Mouse (Mus musculus): ENCODE measurements at regions not wholly inside any gene's neighbourhood (a gene's known extent, or its start where the extent isn't known, plus 50 kb on each side); places are given as distances from the start of the nearest gene placed in this dataset.

DNA sequence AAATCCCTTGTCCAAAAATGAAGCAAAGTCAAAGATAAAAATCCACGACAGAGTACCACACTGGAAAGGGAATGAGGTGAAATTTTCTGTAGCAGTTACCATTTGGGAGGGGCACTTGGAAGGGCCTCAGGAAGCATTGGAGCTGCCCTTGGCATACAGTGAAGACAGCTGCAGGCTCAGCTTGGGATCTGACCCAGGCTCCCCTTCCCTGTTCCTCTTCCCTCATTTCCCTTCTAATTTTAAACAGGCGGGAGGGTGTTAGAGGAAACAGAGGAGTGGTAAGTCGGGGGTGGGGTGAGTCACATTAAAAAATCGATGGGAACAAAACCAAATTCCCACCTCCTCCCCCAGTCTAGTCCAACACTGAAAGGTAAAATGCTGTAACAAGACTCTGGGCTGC lies 193.6 kb downstream of the Gm19410 start:
- TF ChIP-seq GATA4 (IDR thresholded peaks at IDR 0.05; ENCODE audit: insufficient replicate concordance, low read length): no peak

DNA sequence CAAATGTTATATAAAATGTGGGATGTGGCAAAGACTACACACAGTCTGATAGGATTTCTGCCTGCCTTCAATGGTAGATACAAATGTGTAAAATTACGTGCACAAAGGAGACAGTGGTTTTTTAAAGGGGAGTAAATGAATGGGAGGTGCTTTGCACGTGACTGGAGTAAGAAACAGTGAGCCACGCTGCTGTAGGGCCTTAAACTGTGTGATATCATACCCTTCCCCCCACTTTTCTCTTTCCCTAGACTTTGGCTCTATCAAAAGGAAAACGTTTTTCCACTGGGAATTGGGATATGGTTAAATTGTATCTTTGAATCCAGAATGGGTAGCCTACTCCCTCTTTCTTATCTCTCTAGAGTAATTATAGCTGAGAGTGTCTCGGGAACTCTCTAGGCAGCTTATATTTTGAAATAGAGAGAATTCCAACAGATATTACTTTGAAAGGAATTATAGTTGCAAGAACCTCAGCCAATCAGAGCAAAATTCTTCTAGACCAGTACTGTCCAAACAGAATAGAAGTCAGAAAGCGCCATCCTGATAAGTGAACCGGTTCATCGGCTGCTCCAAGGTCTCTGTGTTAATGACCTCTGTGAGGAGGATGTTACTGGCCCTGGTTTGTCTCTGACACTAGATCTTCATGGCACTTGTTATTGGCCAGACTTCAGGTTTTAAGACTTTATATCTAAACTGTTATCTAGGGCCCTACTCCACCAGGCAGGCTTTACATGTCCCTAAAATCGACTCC lies 195.5 kb downstream of the Gm19410 start:
- TF ChIP-seq GATA4 (IDR thresholded peaks at IDR 0.05; ENCODE audit: insufficient replicate concordance, low read length): no peak

DNA sequence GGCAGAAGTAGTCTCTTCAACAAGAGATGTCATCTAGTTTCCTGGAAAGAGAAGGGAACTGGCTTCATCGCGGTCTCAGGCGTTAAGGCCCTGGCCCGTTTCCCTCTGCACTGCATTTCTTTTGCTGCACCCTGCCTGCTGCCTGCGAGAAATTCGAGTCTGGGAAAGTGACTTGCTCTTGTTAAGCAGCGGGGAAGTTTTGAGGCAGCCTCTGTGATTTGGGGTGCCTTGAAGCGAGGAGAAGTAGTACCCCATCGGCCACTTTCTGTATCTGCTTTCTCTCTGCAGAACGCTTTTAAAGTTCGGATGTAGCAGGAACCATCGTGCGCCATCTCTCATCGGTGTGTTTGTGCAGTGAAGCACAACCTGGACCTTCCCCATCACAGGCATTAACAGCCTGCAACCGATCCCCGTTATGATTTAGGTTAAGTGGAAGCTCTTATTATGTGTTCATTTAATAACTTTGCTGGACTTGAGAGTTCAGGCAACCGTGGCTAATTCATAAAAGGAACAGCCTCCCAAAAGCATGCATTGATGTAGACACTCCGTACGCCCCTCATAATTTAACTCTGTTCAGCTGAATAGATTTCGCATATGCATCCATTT lies 196.1 kb downstream of the Gm19410 start:
- TF ChIP-seq GATA4 (IDR thresholded peaks at IDR 0.05; ENCODE audit: insufficient replicate concordance, low read length): no peak

DNA sequence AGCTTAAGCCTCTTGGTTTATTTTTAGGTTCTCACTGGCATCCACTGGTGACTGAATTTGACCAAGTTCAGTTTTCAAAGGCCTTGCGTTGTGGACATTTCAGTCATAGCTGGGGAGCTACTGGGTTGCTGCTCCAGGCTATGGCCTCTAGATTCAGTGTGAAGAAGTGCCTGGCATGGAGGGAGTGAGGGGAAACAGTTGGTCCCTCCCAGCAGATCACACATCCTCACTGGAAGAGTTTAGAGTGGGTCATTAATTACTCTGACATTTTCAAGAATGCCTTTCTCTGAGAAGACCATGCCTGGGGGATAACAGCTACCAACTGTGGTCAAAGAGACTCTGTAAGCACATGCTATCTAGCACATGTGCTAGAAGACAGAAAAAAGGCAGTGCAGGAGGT lies 199.3 kb downstream of the Gm19410 start:
- no peak for TF ChIP-seq GATA4 (IDR thresholded peaks at IDR 0.05; ENCODE audit: insufficient replicate concordance, low read length)

DNA sequence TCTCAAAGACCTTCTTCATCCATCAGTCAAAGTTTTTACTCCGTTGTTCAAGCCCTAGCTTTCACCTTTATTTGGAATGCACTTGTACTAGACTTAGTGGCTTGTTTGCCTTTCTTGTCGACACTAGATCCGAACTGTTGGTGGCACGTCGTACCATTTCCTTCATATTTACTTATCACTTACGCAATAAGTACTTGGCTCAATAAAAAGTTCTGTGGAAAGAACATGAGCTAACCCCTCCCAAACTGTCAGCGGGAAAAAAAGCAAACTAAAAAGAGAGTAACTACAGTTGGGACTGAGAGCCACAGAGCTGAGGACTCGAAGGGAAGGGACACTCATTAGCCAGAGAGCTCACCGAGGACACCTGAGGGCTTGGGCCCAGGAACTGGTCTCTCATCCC lies 202.8 kb downstream of the Gm19410 start:
- TF ChIP-seq GATA4 (IDR thresholded peaks at IDR 0.05; ENCODE audit: insufficient replicate concordance, low read length): no peak

DNA sequence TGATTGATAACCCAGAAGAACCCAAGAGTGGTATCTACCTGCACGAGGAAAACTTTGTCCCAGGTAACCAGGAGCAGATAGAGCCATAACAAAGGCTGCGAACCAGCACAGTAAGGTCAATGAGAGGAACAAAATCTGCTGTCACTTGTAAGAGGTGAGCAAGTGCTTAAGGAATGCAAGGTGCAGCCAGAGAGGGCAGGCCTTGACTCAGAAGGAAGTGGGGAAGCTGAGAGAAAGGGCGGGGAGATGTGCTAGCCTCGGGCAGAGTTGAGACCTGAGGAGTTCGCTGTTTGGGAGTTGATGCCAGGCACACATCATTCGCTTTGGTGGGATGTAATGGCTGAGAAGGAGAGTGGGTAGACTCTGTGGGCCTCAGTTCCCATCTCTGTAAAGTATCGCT lies 205.5 kb downstream of the Gm19410 start:
- no peak for TF ChIP-seq GATA4 (IDR thresholded peaks at IDR 0.05; ENCODE audit: insufficient replicate concordance, low read length)

DNA sequence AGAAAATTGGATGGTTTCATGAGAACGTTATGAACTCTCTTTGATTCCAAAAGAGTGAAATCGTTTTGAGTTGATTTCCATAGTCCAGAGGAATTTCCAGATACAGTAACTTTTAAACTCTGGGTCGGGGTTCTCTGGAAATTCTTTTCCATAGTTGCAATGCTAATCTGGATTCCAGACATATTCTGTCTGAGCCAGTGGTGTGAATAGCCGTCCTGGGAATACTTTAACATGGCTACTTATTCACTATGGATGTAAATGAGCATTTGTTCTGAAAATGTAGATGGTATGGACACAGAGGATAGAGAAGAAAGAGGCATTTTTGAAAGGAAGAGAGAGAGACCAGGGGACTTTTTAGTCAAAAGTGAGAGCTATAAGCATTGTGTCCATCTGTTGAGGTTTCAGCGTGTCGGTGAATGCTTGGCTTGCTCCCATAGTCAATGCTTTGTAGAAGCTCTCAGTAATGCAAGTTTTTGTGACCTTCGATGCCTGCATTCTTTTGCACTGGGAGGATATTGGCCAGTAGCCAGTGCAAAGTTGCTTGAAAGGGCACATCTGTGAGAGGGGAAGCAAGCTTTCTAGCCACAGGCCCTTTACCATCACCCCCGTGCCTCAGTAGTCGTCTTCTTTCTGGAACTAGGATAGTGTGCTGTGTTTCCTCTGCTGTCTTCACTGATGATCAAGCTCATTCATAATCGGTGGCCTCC lies 208.9 kb downstream of the Gm19410 start:
- no peak for TF ChIP-seq GATA4 (IDR thresholded peaks at IDR 0.05; ENCODE audit: insufficient replicate concordance, low read length)

DNA sequence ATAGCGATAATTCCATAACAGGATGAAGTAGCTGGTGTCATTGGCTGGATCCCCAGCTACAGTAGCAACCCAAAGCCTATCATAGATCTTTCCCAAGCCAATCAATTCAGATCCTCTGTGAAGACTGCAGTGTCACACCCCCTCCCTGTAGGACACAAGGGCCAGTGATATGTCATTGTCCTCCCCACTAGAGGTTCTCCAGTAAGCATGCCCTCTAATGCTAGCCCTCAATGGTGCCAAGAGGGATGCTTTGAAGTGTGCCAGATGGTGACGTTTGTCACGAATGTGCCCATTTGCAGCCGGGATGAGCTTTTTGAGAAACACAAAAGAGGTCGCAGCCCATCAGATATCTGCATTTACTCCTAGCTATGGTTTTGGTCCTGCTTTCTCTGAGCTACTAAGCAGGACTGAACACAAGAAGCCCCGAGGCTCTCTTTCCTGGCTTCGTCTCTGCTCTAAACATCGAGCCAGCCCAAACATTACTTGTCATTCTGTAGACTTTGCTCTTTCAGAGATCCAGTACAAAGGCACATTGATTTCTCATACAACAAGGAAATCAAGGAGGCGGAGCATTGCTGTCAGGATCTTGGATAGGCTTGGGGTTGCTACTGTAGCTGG lies 214.2 kb downstream of the Gm19410 start:
- no peak for TF ChIP-seq GATA4 (IDR thresholded peaks at IDR 0.05; ENCODE audit: insufficient replicate concordance, low read length)

DNA sequence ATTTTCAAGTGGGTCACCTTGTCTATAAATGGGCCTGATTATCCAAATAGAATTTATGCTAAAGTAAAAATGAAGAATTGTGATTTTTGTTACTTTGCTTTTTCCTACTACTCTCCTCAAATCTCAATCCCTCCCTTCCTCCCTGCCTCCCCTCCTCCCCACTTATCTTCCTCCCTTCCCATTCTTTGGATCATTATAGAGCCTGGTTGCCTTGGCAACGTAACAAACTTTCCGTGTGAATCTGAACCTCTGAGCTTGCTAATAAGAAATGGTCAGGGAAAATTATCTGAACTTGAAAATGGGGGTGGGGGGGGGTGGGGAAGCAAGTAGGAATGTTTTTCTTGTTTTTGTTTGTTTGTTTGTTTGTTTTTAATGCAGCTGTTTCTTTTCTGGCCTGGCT lies 217.5 kb downstream of the Gm19410 start:
- no peak for TF ChIP-seq GATA4 (IDR thresholded peaks at IDR 0.05; ENCODE audit: insufficient replicate concordance, low read length)

DNA sequence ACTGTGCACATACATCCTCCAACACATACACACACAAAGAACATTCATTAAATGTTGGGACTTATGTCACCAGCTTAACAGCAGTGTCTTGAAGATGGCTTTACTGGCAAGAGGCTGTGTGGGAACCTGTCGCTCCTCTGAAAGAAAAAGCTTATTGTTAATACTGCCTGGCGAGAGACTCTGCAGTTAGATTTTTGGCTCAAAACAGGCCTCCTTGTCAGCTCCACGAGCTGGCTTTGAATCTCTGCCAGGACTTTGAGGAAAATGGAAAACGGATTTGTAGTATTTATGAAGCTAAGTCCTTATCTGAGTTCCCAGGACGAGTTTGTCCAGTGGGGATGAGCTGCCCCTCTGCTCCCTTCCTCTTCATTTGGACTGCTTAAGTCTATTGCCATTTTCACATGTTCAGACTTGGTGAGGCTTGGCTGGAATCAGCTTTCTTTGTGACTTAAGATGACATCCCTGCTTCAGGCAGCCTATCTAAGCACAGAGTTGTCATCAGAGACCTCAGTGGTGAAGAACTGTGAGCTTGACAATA lies 219.6 kb downstream of the Gm19410 start:
- peak; percentile 33; the same call in 1 of the 2 replicates for TF ChIP-seq GATA4 (IDR thresholded peaks at IDR 0.05; ENCODE audit: insufficient replicate concordance, low read length)

DNA sequence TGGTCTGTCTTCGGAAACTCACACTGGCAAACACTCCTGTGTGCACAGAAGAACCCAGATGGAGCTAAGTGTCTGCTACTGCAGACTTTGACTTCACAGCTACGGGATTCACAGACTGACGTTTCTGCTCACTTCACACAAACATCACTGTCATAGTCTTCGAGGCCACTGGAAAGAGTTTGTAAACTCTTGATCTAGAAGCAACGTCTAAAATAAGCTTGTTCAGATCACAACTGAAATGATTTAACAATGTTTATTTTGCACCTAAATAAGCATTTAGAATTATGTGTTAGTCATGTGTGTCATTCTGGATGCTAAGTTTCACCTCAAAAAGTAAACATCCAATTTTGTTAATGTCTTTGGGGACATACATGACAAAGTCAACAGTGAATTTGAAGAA lies 221.7 kb downstream of the Gm19410 start:
- TF ChIP-seq GATA4 (IDR thresholded peaks at IDR 0.05; ENCODE audit: insufficient replicate concordance, low read length): no peak

DNA sequence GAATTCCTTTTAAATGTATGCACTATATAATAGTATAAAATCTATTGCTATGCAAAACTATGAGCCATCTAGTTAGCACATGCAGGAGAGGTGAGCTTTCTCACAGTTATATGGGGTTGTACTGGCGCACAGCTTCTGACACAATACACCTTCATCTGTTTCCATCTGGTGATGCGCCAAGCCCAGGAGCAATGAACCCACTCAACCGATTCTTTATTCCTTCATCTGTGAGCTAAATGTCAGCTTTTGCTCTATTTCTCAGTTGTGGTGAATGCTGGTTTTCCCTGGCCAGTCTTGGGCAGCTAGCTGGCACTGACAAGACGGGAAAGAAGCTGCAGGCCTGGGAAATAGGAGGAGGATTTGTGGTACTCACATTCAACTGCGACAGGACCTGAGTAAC lies 225.4 kb downstream of the Gm19410 start:
- no peak for TF ChIP-seq GATA4 (IDR thresholded peaks at IDR 0.05; ENCODE audit: insufficient replicate concordance, low read length)

DNA sequence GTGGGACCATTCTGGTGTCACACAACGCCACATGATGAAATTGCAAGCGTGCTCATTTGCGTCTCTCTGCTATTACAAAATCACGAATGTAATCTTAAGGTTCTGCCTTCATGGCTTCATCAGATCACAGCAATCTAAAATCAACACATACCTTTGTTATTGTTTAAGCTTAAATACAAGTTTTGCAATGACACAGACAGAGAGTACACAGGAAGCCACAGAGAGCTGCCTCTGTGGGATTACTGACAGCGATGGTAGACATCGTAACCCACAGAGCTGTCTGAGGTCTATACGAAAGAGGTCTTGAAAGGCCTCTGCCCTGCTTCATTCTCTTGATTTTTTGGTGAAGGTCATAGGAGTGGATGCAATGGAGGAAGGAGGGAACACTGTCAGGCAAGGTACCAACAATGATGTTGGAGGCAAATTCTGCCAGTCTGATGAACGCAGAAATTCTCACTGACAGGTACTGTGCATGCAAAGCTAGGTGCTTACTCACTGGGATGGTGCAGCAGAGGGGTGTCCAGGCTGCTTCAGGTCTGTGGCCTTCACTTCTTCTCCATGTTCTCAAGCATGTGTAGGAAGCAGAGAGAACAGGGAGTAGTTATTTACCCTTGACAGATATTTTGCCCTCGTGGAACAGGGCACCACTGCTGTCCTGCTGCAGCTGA lies 226.5 kb downstream of the Gm19410 start:
- TF ChIP-seq GATA4 (IDR thresholded peaks at IDR 0.05; ENCODE audit: insufficient replicate concordance, low read length): no peak

DNA sequence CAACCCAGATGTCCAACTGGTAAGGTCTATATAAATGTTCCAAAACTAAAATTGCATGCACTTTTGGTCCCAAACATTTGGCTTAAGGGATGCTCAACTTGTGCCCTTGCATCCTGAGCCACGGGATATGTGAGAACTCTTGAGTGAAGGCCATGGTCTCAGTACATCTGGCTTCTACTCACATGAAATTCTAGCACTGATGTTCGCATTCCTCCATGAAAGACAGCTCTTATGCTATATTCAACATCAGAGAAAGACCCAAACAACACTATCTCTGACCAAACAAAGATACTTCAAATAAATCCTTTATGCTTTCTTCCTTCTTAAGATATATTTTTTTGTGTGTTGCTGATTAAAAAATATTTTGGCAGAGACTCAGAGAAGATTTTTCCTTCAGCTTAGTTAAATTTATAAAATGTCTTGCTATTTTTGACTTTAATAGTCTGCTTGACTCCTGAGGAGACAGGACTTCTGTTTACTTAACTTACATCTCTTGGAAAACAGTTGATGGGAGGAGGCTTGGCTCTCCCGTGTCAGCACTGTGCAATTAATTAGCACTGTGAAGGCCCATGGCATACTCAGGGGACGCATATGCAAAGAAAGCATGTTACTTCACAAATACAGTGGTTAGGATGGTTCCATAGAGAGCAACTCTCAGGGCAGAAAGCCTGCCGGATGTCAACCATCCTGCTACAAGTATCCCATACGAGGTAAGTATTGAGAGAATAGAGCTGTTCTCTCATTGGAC lies 230.9 kb downstream of the Gm19410 start:
- no peak for TF ChIP-seq GATA4 (IDR thresholded peaks at IDR 0.05; ENCODE audit: insufficient replicate concordance, low read length)
